Mouse (Mus musculus) neural tube, embryonic 11.5 days (tissue): ENCODE data around the gene Cyp4x1. TPM values are rescaled to one million over a fixed set of nuclear protein-coding genes. Genes with fewer than 3 reads are reported as not detected.
"Not testable (repeated sequence)": the region's sequence is repeated elsewhere in the genome, so short reads cannot be mapped to it uniquely, and the experiment has no call there.

ENCODE experiments used
- ATAC-seq: fragments of 200-750 bp; cut with Nextera tagmentation; 2 replicates; pipeline ENCODE4 v1.8.0; 2017; ENCODE audit warnings: moderate number of reproducible peaks, mild to moderate bottlenecking, moderate TSS enrichment, moderate library complexity; ENCODE audit not compliant: insufficient read depth, low FRiP score, low TSS enrichment
- DNase-seq: peaks from one replicate; pipeline ENCODE4 v3.0.0-alpha.2; 2015; ENCODE audit warnings: low spot score
- H3K27ac ChIP-seq: fragments of 300-500 bp; sonication (generic); 2 replicates; pipeline ENCODE4 v1.5.1; 2014; ENCODE audit warnings: low read depth, mild to moderate bottlenecking, low read length
- H3K27me3 ChIP-seq: fragments of 300-500 bp; sonication (generic); 2 replicates; pipeline ENCODE4 v1.6.1; 2014; ENCODE audit warnings: mild to moderate bottlenecking, low read length, mixed read lengths; ENCODE audit not compliant: control insufficient read depth, insufficient read depth
- H3K36me3 ChIP-seq: fragments of 300-500 bp; sonication (generic); 2 replicates; pipeline ENCODE4 v1.6.1; 2014; ENCODE audit warnings: mild to moderate bottlenecking, low read length, moderate library complexity, mixed read lengths; ENCODE audit not compliant: control insufficient read depth, insufficient read depth
- H3K4me1 ChIP-seq: fragments of 300-500 bp; sonication (generic); 2 replicates; pipeline ENCODE4 v1.6.1; 2014; ENCODE audit warnings: low read length, mixed read lengths; ENCODE audit not compliant: control insufficient read depth, insufficient read depth
- H3K4me2 ChIP-seq: fragments of 300-500 bp; sonication (generic); 2 replicates; pipeline ENCODE4 v1.6.1; 2014; ENCODE audit warnings: low read depth, mild to moderate bottlenecking, moderate library complexity
- H3K4me3 ChIP-seq: fragments of 300-500 bp; sonication (generic); 2 replicates; pipeline ENCODE4 v1.5.1; 2014; ENCODE audit warnings: low read depth, low read length
- H3K9ac ChIP-seq: fragments of 300-500 bp; sonication (generic); 2 replicates; pipeline ENCODE4 v1.6.1; 2014; ENCODE audit warnings: mild to moderate bottlenecking, low read length
- H3K9me3 ChIP-seq: fragments of 300-500 bp; sonication (generic); 2 replicates; pipeline ENCODE4 v1.6.1; 2016; ENCODE audit warnings: low read length; ENCODE audit not compliant: control insufficient read depth
- WGBS: fragments of 180-500 bp; shearing (Covaris S2); extraction: QIAGEN DNeasy Blood & Tissue Kit; methylation state at CpG from one replicate; pipeline ENCODE4 v1.1.7; 2014; 5-methylcytosine and 5-hydroxymethylcytosine counted together
- polyA plus RNA-seq: library from polyadenylated mRNA; unstranded; fragments of >200 nt; fragmentation: Nextera tagmentation; extraction: Ambion mirVana; gene quantifications from 2 replicates; pipeline ENCODE4 v1.2.1, GENCODE M21; 2014

The Cyp4x1 gene
- polyA plus RNA-seq, result 1.2 and 2.3 TPM in 2 replicates

- peak within 1 kb of the TSS; percentile 32; the same call in 1 of the 2 replicates for H3K9ac ChIP-seq
- peak; percentile 73 for ATAC-seq
- WGBS, result under 1% methylated on average over 29 of the region's 29 CpGs
These were observed at the start of gene Cyp4x1 for GRCm38 (mm10) chr4:115133621-115134295. Gene Cyp4x1, minus strand, starts transcription at chr4:115134281.

GRCm38 (mm10) chr4:115176201-115176600 lies 42.1 kb upstream of the Cyp4x1 start:
- not testable (repeated sequence) for H3K4me3 ChIP-seq, H3K27me3 ChIP-seq, H3K27ac ChIP-seq, H3K9ac ChIP-seq, DNase-seq, H3K9me3 ChIP-seq, H3K4me1 ChIP-seq, H3K36me3 ChIP-seq, H3K4me2 ChIP-seq, ATAC-seq

More at GRCm38 (mm10) chr4:115133621-115134295, at the start of gene Cyp4x1:
- Histone ChIP-seq H3K36me3 (no peaks in the 10 kb centered on the region), H3K4me3 (peak within 1 kb of the TSS; percentile 31), H3K27me3 (peaks cover 7% of the 10 kb centered on the region; the same call in 1 of the 2 replicates), H3K27ac (no peak within 1 kb of the TSS), H3K4me1 (peaks cover 4% of the 10 kb centered on the region; the same call in 1 of the 2 replicates), H3K9me3 (no peaks in the 10 kb centered on the region), H3K4me2 (peak within 1 kb of the TSS; percentile 63)
- peak; percentile 48 for DNase-seq

- WGBS, result 73% methylated on average over 1 of the region's 1 CpGs
- Histone ChIP-seq H3K4me3 (no peak overlapping the region), H3K27me3 (no peaks in the 10 kb centered on the region), H3K4me2 (no peak overlapping the region), H3K27ac (no peak overlapping the region), H3K9ac (no peak overlapping the region), H3K9me3 (no peaks in the 10 kb centered on the region), H3K4me1 (no peaks in the 10 kb centered on the region), H3K36me3 (no peaks in the 10 kb centered on the region)
- DNase-seq, result no peak
- no peak for ATAC-seq
These were observed 40.7 kb upstream of the Cyp4x1 start for GRCm38 (mm10) chr4:115174694-115175353.

GRCm38 (mm10) chr4:115158963-115159362 lies 24.9 kb upstream of the Cyp4x1 start:
- H3K4me3 ChIP-seq, H3K4me1 ChIP-seq, H3K9ac ChIP-seq, H3K27me3 ChIP-seq, ATAC-seq, H3K4me2 ChIP-seq, H3K27ac ChIP-seq, H3K9me3 ChIP-seq, DNase-seq, H3K36me3 ChIP-seq: not testable (repeated sequence)
- 89% methylated on average over 3 of the region's 3 CpGs for WGBS

GRCm38 (mm10) chr4:115154723-115155122 lies 20.6 kb upstream of the Cyp4x1 start:
- H3K27ac ChIP-seq, result no peak overlapping the region
- H3K27me3 ChIP-seq, result no peaks in the 10 kb centered on the region
- H3K9me3 ChIP-seq, result no peaks in the 10 kb centered on the region
- no peak overlapping the region for H3K9ac ChIP-seq
- ATAC-seq, result no peak
- no peak overlapping the region for H3K4me3 ChIP-seq
- no peak for DNase-seq
- H3K36me3 ChIP-seq, result no peaks in the 10 kb centered on the region
- H3K4me1 ChIP-seq, result no peaks in the 10 kb centered on the region
- WGBS, result 96% methylated on average over 2 of the region's 2 CpGs
- no peak overlapping the region for H3K4me2 ChIP-seq

GRCm38 (mm10) chr4:115134296-115134630 lies 182 bp upstream of the Cyp4x1 start:
- H3K9ac ChIP-seq, result no peak overlapping the region
- no peak for ATAC-seq

GRCm38 (mm10) chr4:115133085-115133484 lies 996 bp downstream of the Cyp4x1 start:
- no peak for DNase-seq
- no peak for ATAC-seq

More at GRCm38 (mm10) chr4:115134296-115134630, 182 bp upstream of the Cyp4x1 start:
- no peaks in the 10 kb centered on the region for H3K36me3 ChIP-seq
- H3K27me3 ChIP-seq, result peaks cover 7% of the 10 kb centered on the region; the same call in 1 of the 2 replicates
- DNase-seq, result no peak
- peak overlapping the region; percentile 31; the same call in 1 of the 2 replicates for H3K4me3 ChIP-seq
- WGBS, result 15% methylated on average over 7 of the region's 7 CpGs
- H3K4me1 ChIP-seq, result peaks cover 4% of the 10 kb centered on the region; the same call in 1 of the 2 replicates
- no peaks in the 10 kb centered on the region for H3K9me3 ChIP-seq
- no peak overlapping the region for H3K27ac ChIP-seq
- peak overlapping the region; percentile 63 for H3K4me2 ChIP-seq

GRCm38 (mm10) chr4:115124713-115125112 lies 9.4 kb downstream of the Cyp4x1 start:
- no peak for ATAC-seq
- Histone ChIP-seq H3K9me3 (no peaks in the 10 kb centered on the region), H3K4me3 (no peak overlapping the region), H3K4me2 (no peak overlapping the region), H3K27ac (no peak overlapping the region), H3K9ac (no peak overlapping the region), H3K27me3 (no peaks in the 10 kb centered on the region), H3K36me3 (no peaks in the 10 kb centered on the region), H3K4me1 (no peaks in the 10 kb centered on the region)
- no peak for DNase-seq

More at GRCm38 (mm10) chr4:115133085-115133484, 996 bp downstream of the Cyp4x1 start:
- peak overlapping the region; percentile 63; the same call in 1 of the 2 replicates for H3K4me2 ChIP-seq
- no peaks in the 10 kb centered on the region for H3K9me3 ChIP-seq
- H3K27me3 ChIP-seq, result peaks cover 7% of the 10 kb centered on the region; the same call in 1 of the 2 replicates
- H3K4me1 ChIP-seq, result peaks cover 4% of the 10 kb centered on the region; the same call in 1 of the 2 replicates
- no peak overlapping the region for H3K9ac ChIP-seq
- no peak overlapping the region for H3K27ac ChIP-seq
- no peaks in the 10 kb centered on the region for H3K36me3 ChIP-seq
- WGBS, result 6% methylated on average over 5 of the region's 5 CpGs
- no peak overlapping the region; the same call in 1 of the 2 replicates for H3K4me3 ChIP-seq
